Mouse (Mus musculus): ENCODE measurements around the gene Chgb. TPM values are rescaled to one million over a fixed set of nuclear protein-coding genes. Genes with fewer than 3 reads are reported as not detected.

The Chgb gene
- polyA plus RNA-seq, 1 experiment from 2014 or later, result 23.1 TPM

GRCm38 (mm10) chr2:132794204-132794586, 13.1 kb downstream of the Chgb start:
- Histone ChIP-seq H3K9me3 (replicated peaks; ENCODE audit: control insufficient read depth, low read length) (no peaks in the 10 kb centered on the region), H3K27me3 (replicated peaks; ENCODE audit: control insufficient read depth, insufficient read depth, low read length) (no peaks in the 10 kb centered on the region), H3K4me2 (ENCODE audit: low read length) (no peak overlapping the region), H3K9ac (ENCODE audit: low read length) (no peak overlapping the region), H3K4me3 (ENCODE audit: low read depth, low read length) (no peak overlapping the region), H3K27ac (ENCODE audit: low read depth, low read length) (no peak overlapping the region), H3K36me3 (ENCODE audit: control insufficient read depth, insufficient read depth, low read length) (peaks cover 3% of the 10 kb centered on the region; the same call in 1 of the 2 replicates), H3K4me1 (ENCODE audit: control insufficient read depth, insufficient read depth, low read length) (no peaks in the 10 kb centered on the region)
- no peak for ATAC-seq
- DNase-seq (ENCODE audit: low spot score), result no peak
- 94% methylated on average over 7 of the region's 7 CpGs for WGBS

GRCm38 (mm10) chr2:132802976-132803375, 21.9 kb downstream of the Chgb start:
- WGBS, result 90% methylated on average over 2 of the region's 2 CpGs
- DNase-seq (ENCODE audit: low spot score) (no peak), ATAC-seq (no peak)
- Histone ChIP-seq H3K9me3 (replicated peaks; ENCODE audit: control insufficient read depth, low read length) (no peaks in the 10 kb centered on the region), H3K27ac (ENCODE audit: low read depth, low read length) (no peak overlapping the region), H3K36me3 (ENCODE audit: control insufficient read depth, insufficient read depth, low read length) (peaks cover 49% of the 10 kb centered on the region), H3K4me3 (ENCODE audit: low read depth, low read length) (no peak overlapping the region), H3K27me3 (replicated peaks; ENCODE audit: control insufficient read depth, insufficient read depth, low read length) (no peaks in the 10 kb centered on the region), H3K9ac (ENCODE audit: low read length) (no peak overlapping the region), H3K4me1 (ENCODE audit: control insufficient read depth, insufficient read depth, low read length) (no peaks in the 10 kb centered on the region), H3K4me2 (ENCODE audit: low read length) (no peak overlapping the region)

- Histone ChIP-seq H3K27ac (ENCODE audit: low read depth, low read length) (0 out of 2 replicates have a peak within 1 kb of the TSS, but pooled peaks have one; percentile 33), H3K9ac (ENCODE audit: low read length) (peak within 1 kb of the TSS; percentile 72), H3K27me3 (replicated peaks; ENCODE audit: control insufficient read depth, insufficient read depth, low read length) (no peaks in the 10 kb centered on the region), H3K9me3 (replicated peaks; ENCODE audit: control insufficient read depth, low read length) (no peaks in the 10 kb centered on the region), H3K36me3 (ENCODE audit: control insufficient read depth, insufficient read depth, low read length) (peaks cover 18% of the 10 kb centered on the region), H3K4me3 (ENCODE audit: low read depth, low read length) (peak within 1 kb of the TSS; percentile 81), H3K4me1 (ENCODE audit: control insufficient read depth, insufficient read depth, low read length) (peaks cover 11% of the 10 kb centered on the region; the same call in 1 of the 2 replicates), H3K4me2 (ENCODE audit: low read length) (peak within 1 kb of the TSS; percentile 71)
- peak; percentile 99 for DNase-seq (ENCODE audit: low spot score)
- under 1% methylated on average over 58 of the region's 59 CpGs for WGBS
- peak; percentile 100 for ATAC-seq
Observed at GRCm38 (mm10) chr2:132815608-132816314, 34.7 kb downstream of the Chgb start, which contains the start of the genes Trmt6 and Mcm8. TSS of gene Trmt6 (minus strand) at chr2:132816055. TSS of gene Mcm8 (plus strand) at chr2:132816141.

- peak; percentile 45 for DNase-seq (ENCODE audit: low spot score)
- WGBS, result 85% methylated on average over 4 of the region's 4 CpGs
Observed at GRCm38 (mm10) chr2:132841071-132841470, 60.0 kb downstream of the Chgb start.

More at GRCm38 (mm10) chr2:132841071-132841470, 60.0 kb downstream of the Chgb start:
- H3K36me3 ChIP-seq (ENCODE audit: control insufficient read depth, insufficient read depth, low read length), result 0 out of 2 replicates have a peak, but pooled peaks cover 18% of the 10 kb centered on the region
- H3K27ac ChIP-seq (ENCODE audit: low read depth, low read length), result no peak overlapping the region
- H3K4me1 ChIP-seq (ENCODE audit: control insufficient read depth, insufficient read depth, low read length), result no peaks in the 10 kb centered on the region
- no peak for ATAC-seq
- H3K27me3 ChIP-seq (replicated peaks; ENCODE audit: control insufficient read depth, insufficient read depth, low read length), result no peaks in the 10 kb centered on the region
- no peak overlapping the region for H3K4me2 ChIP-seq (ENCODE audit: low read length)
- no peak overlapping the region for H3K9ac ChIP-seq (ENCODE audit: low read length)
- H3K9me3 ChIP-seq (replicated peaks; ENCODE audit: control insufficient read depth, low read length), result no peaks in the 10 kb centered on the region
- no peak overlapping the region for H3K4me3 ChIP-seq (ENCODE audit: low read depth, low read length)

Other genes starting within 250 kb of the Chgb start
- 65.3 and 67.0 TPM in 2 replicates for gene Gpcpd1, start 193.5 kb upstream of the Chgb start, polyA plus RNA-seq (2014; fragmentation: Nextera tagmentation; extraction: Ambion mirVana)
- 25.8 and 30.8 TPM in 2 replicates for gene Shld1, start 94.3 kb upstream of the Chgb start, polyA plus RNA-seq (2014; fragmentation: Nextera tagmentation; extraction: Ambion mirVana)
- 24.0 and 29.7 TPM in 2 replicates for gene Trmt6, start 34.8 kb downstream of the Chgb start, polyA plus RNA-seq (2014; fragmentation: Nextera tagmentation; extraction: Ambion mirVana)
- gene Mcm8, start 34.9 kb downstream of the Chgb start, polyA plus RNA-seq (2014; fragmentation: Nextera tagmentation; extraction: Ambion mirVana), result 9.3 and 9.5 TPM in 2 replicates
- 8.2 and 8.9 TPM in 2 replicates for gene Crls1, start 65.4 kb downstream of the Chgb start, polyA plus RNA-seq (2014; fragmentation: Nextera tagmentation; extraction: Ambion mirVana)
- gene Lrrn4, start 99.6 kb downstream of the Chgb start, polyA plus RNA-seq (2014; fragmentation: Nextera tagmentation; extraction: Ambion mirVana), result 0.05 TPM in 1 of 2 replicates, not detected in the other
- gene Fermt1, start 164.6 kb downstream of the Chgb start, polyA plus RNA-seq (2014; fragmentation: Nextera tagmentation; extraction: Ambion mirVana), result not detected in 2 replicates

Measured in forebrain, embryonic 14.5 days (tissue).